Mouse (Mus musculus) cerebellum, adult 2 months (tissue): ENCODE measurements around the gene Gadd45g. TPM values are rescaled to one million over a fixed set of nuclear protein-coding genes. Genes with fewer than 3 reads are reported as not detected.

Experiments
- DNase-seq, 2 experiments: peaks; one replicate each; pipeline ENCODE4 v3.0.0; 2021
- H3K27ac ChIP-seq: fragments of 200-500 bp; 2 replicates; pipeline ENCODE4 v1.5.1; 2012; ENCODE audit warnings: low read length, control low read depth, inconsistent platforms; ENCODE audit not compliant: insufficient read depth
- H3K27me3 ChIP-seq: fragments of 200-500 bp; 2 replicates; pipeline ENCODE4 v1.6.1; 2012; ENCODE audit warnings: inconsistent platforms, mild to moderate bottlenecking, low read length, moderate library complexity; ENCODE audit not compliant: control insufficient read depth, insufficient read depth
- H3K4me1 ChIP-seq: fragments of 200-500 bp; 2 replicates; pipeline ENCODE4 v1.6.1; 2011; ENCODE audit warnings: low read length; ENCODE audit not compliant: control insufficient read depth, insufficient read depth
- H3K4me3 ChIP-seq: fragments of 200-500 bp; replicated peaks from 2 replicates; pipeline ENCODE3; 2011; ENCODE audit warnings: mild to moderate bottlenecking, low read depth, low read length, control low read depth; ENCODE audit not compliant: insufficient read depth
- CTCF ChIP-seq: fragments of 200-500 bp; IDR thresholded peaks from 2 replicates; pipeline ENCODE4 v1.5.1; 2011; ENCODE audit warnings: low read depth, mild to moderate bottlenecking, control low read depth, low read length, moderate library complexity, borderline replicate concordance; ENCODE audit not compliant: insufficient read depth
- POLR2A ChIP-seq: fragments of 200-500 bp; IDR thresholded peaks from 2 replicates; pipeline ENCODE4 v1.6.1; 2011; ENCODE audit warnings: low read length, control low read depth, borderline replicate concordance; ENCODE audit not compliant: insufficient read depth
- WGBS: fragments of 180-500 bp; shearing (Covaris S2); methylation state at CpG from one replicate; pipeline ENCODE4 v1.1.7; 2018; 5-methylcytosine and 5-hydroxymethylcytosine counted together
- polyA plus RNA-seq: library from polyadenylated mRNA; depleted of rRNA; stranded (reverse); fragments of >200 nt; gene quantifications from 2 replicates; pipeline ENCODE4 v1.2.3, GENCODE M21; 2012

The Gadd45g gene
- polyA plus RNA-seq, 1 experiment: 50.3 TPM

DNA sequence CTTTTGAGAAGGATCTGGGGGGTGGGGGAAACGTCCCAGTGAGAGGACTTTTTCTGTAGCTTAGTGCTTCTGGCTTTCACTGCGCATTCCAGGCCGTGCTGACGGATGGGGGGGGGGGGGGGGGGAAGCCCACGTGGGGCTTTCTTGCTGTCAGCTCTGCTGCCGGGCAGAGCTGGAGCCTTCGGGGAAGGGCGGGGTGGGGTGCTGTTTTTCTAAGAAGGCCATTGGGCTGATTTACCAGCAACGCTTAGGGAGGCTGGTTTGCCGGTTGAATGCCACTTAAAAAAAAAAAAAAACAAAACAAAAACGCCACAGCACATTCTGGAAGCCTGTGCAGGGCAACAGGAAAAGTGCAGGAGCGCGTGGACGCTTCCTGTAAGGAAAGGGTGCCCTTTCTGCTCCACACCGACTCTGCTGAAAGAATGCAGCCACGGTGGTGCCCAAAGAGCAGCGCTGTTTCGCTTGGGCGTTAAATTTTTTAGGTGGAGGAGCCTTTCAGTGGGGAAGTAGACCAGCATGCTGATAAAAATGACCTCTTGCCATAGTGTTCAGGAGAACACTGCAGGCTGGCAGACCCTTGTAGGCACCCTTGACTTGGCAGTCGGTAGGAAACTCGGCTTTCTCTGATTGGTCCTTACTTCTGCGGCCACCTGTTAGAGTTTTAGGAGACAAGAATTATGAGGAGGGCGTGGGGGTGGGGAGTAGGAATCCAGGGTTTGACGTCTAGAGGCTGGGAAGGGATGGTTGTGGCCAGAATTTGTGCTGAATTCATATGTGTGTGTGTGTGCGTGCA is 3.0 kb downstream of the Gadd45g start:
- WGBS: 30% methylated on average over 21 of the region's 25 CpGs
- no peak overlapping the region for H3K27ac ChIP-seq
- TF ChIP-seq POLR2A (no peak), CTCF (no peak)
- H3K4me3 ChIP-seq: no peak overlapping the region
- no peak for DNase-seq
- H3K4me1 ChIP-seq: no peaks in the 10 kb centered on the region
- no peaks in the 10 kb centered on the region for H3K27me3 ChIP-seq

- Histone ChIP-seq H3K4me3 (no peak overlapping the region), H3K4me1 (no peaks in the 10 kb centered on the region), H3K27ac (no peak overlapping the region), H3K27me3 (no peaks in the 10 kb centered on the region)
- WGBS: 97% methylated on average over 1 of the region's 1 CpGs
- TF ChIP-seq CTCF: no peak
- no peak for TF ChIP-seq POLR2A
- no peak for DNase-seq
Measured at GRCm38 (mm10) chr13:51850565-51850964, 4.1 kb downstream of the Gadd45g start.

DNA sequence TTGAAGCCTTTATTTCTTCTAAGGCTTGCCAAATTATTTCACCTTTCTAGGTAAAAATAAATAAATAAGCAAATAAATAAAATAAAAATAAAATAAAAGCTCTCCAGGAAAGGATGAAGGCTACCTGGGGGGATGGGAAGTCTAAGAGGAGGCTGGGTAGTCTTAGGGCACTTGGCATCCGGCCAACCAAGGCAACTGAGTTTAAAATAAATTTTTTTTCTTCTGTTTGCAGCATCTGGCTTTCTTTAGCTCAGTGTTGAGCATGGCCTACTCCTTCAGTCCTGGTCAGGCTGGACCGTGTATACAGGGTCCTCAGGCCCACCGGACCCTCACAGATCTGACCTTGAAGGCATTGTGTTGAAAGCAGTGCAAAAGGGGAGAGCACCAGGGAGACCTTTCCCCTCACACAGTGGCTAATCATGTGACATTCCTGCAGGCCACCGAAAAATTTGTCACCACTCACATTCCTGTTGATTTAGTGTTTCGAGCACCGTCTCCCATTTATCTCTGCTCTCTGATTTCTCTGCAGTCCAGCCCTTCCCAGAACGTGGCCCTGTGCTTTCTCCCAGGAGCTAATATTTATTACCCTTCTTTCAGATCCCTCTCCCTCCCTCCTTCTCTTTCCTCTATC is 6.2 kb downstream of the Gadd45g start:
- TF ChIP-seq POLR2A (no peak), CTCF (no peak)
- H3K4me1 ChIP-seq: no peaks in the 10 kb centered on the region
- no peak for DNase-seq
- WGBS: 69% methylated on average over 7 of the region's 7 CpGs
- no peaks in the 10 kb centered on the region for H3K27me3 ChIP-seq
- H3K27ac ChIP-seq: no peak overlapping the region
- no peak overlapping the region for H3K4me3 ChIP-seq

- no peak for TF ChIP-seq CTCF
- no peak for TF ChIP-seq POLR2A
- DNase-seq: no peak
- H3K27me3 ChIP-seq: no peaks in the 10 kb centered on the region
- 56% methylated on average over 16 of the region's 16 CpGs for WGBS
- H3K4me3 ChIP-seq: no peak overlapping the region
- H3K27ac ChIP-seq: no peak overlapping the region
- no peaks in the 10 kb centered on the region for H3K4me1 ChIP-seq
Measured at GRCm38 (mm10) chr13:51853301-51854243, 7.1 kb downstream of the Gadd45g start.

DNA sequence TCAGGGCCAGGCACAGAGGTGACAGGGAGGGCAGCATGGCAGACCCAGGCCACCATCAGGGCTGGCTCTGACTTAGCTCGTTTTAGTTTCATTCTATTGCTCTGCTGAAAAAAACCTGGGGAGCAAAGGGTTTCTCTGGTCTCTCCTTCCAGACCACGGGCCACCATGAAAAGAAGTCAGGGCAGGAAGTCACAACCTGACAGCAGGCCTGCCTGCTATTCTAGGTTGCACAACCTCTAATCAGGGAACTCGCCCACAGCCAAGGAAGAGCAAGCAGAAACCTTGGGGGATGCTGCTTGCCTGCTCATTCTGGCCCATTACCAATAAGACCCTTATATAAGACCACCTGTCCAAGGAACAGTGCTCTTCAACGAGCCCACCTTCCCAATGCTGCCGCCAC is 9.1 kb downstream of the Gadd45g start:
- no peaks in the 10 kb centered on the region for H3K4me1 ChIP-seq
- no peak overlapping the region for H3K27ac ChIP-seq
- DNase-seq: no peak
- WGBS: 87% methylated on average over 5 of the region's 5 CpGs
- no peak overlapping the region for H3K4me3 ChIP-seq
- TF ChIP-seq CTCF: no peak
- no peak for TF ChIP-seq POLR2A
- no peaks in the 10 kb centered on the region for H3K27me3 ChIP-seq

DNA sequence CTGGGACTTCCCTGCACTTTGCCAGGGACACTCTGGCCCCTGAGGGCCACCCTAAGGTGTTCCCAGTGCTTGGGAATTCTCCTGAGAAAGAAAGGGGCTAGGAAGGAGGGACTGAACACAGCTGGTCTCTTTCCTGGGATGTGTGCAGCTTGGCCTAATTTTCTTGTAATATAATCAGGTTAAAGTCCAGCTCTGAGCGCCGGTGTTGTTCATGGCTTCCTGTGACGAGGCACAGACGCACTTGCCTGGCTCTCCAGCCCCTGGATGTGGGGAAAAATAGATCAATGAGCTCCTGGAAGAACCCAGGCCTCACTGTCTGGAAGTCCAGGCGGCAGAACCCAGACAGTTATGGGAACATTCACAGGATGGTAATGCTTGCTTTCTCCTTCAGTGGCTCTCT is 10.7 kb downstream of the Gadd45g start:
- TF ChIP-seq POLR2A (no peak), CTCF (no peak)
- Histone ChIP-seq H3K4me3 (no peak overlapping the region), H3K4me1 (no peaks in the 10 kb centered on the region), H3K27ac (no peak overlapping the region), H3K27me3 (no peaks in the 10 kb centered on the region)
- DNase-seq: no peak
- WGBS: 80% methylated on average over 5 of the region's 5 CpGs

- DNase-seq: no peak
- 74% methylated on average over 4 of the region's 4 CpGs for WGBS
- Histone ChIP-seq H3K27ac (no peak overlapping the region), H3K4me3 (no peak overlapping the region), H3K4me1 (no peaks in the 10 kb centered on the region), H3K27me3 (no peaks in the 10 kb centered on the region)
- TF ChIP-seq POLR2A (no peak), CTCF (no peak)
Measured at GRCm38 (mm10) chr13:51858475-51858874, 12.0 kb downstream of the Gadd45g start.
